Mouse (Mus musculus): ENCODE measurements at regions not wholly inside any gene's neighbourhood (a gene's known extent, or its start where the extent isn't known, plus 50 kb on each side); places are given as distances from the start of the nearest gene placed in this dataset.
A peak's percentile ranks its signal among the peaks of the same experiment; 100 is the strongest.

DNA sequence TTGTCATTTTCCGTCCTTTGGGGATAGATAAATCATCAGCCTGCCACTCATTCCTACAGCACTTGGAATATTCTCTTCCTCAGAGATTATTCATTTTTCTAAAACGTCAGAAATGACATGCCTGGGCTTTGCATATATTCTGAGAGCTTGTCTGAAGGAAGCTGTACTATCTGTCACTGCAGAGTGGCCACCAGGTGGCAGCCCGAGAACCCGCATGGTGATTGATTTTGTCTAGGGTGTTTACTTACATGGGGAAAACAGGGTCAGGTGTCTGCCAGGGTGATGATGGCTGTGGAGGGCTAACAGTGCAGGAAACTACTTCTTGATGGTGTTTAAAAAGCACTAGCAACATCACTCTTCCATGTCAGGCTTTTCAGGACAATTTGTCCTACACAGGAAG lies 80.7 kb upstream of the 4933412E24Rik start:
- Histone ChIP-seq H3K9ac (no peak overlapping the region), H3K4me3 (no peak overlapping the region), H3K9me3 (replicated peaks) (no peaks in the 10 kb centered on the region), H3K36me3 (ENCODE audit: poor library complexity, severe bottlenecking) (no peaks in the 10 kb centered on the region), H3K4me2 (no peak overlapping the region), H3K4me1 (no peaks in the 10 kb centered on the region), H3K27me3 (no peaks in the 10 kb centered on the region), H3K27ac (no peak overlapping the region)
- WGBS: 13% methylated on average over 4 of the region's 4 CpGs
- ATAC-seq: peak; percentile 91

DNA sequence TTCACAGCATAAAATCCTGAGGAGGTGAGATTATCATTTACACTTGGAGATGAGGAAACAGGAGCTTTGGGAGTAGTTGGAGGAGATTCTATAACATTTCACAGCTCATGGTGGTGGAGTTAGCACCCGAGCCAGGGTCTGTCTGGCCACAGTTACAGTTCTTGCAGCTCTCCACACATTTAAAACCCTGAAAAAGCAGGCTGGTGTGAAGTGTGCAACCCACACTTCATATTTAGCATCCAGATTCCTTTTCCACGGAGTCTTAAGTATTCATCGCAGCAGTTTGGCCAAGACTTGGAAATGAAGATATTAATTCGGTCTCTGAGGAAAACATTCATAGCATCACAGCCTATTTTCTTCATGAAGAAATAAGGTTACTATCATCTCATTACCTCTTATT lies 79.7 kb upstream of the 4933412E24Rik start:
- H3K27ac ChIP-seq: no peak overlapping the region
- no peak for ATAC-seq
- WGBS: 91% methylated on average over 4 of the region's 4 CpGs

DNA sequence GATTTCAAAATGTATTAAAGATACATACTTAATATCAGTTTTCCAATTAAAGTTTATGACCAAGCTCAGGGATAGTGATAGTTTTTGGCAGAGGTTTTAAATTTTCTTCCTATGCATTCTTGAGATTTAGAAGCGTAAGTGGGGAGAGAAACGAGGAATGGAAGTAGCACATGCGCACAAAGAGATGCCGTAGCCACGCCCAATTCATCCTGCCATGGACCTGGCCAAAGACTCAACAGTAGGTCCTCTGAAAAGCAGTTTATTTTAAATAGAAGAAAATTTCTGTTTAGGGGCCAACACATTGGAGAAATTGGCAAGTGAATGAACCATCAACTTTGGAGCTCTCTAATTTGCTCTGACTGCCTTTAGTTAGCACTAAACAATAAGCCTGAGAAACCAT lies 73.5 kb upstream of the 4933412E24Rik start:
- 79% methylated on average over 5 of the region's 5 CpGs for WGBS
- H3K27me3 ChIP-seq: no peaks in the 10 kb centered on the region
- H3K27ac ChIP-seq: no peak overlapping the region
- no peaks in the 10 kb centered on the region for H3K4me1 ChIP-seq
- no peak overlapping the region for H3K9ac ChIP-seq
- H3K4me3 ChIP-seq: no peak overlapping the region
- peak; percentile 19; the same call in 1 of the 2 replicates for ATAC-seq
- no peaks in the 10 kb centered on the region for H3K36me3 ChIP-seq (ENCODE audit: poor library complexity, severe bottlenecking)
- H3K4me2 ChIP-seq: no peak overlapping the region
- H3K9me3 ChIP-seq (replicated peaks): no peaks in the 10 kb centered on the region

More for the DNA sequence above, 79.7 kb upstream of the 4933412E24Rik start:
- H3K4me2 ChIP-seq: no peak overlapping the region
- H3K27me3 ChIP-seq: no peaks in the 10 kb centered on the region
- no peaks in the 10 kb centered on the region for H3K9me3 ChIP-seq (replicated peaks)
- no peaks in the 10 kb centered on the region for H3K36me3 ChIP-seq (ENCODE audit: poor library complexity, severe bottlenecking)
- H3K9ac ChIP-seq: no peak overlapping the region
- H3K4me1 ChIP-seq: no peaks in the 10 kb centered on the region
- H3K4me3 ChIP-seq: no peak overlapping the region

DNA sequence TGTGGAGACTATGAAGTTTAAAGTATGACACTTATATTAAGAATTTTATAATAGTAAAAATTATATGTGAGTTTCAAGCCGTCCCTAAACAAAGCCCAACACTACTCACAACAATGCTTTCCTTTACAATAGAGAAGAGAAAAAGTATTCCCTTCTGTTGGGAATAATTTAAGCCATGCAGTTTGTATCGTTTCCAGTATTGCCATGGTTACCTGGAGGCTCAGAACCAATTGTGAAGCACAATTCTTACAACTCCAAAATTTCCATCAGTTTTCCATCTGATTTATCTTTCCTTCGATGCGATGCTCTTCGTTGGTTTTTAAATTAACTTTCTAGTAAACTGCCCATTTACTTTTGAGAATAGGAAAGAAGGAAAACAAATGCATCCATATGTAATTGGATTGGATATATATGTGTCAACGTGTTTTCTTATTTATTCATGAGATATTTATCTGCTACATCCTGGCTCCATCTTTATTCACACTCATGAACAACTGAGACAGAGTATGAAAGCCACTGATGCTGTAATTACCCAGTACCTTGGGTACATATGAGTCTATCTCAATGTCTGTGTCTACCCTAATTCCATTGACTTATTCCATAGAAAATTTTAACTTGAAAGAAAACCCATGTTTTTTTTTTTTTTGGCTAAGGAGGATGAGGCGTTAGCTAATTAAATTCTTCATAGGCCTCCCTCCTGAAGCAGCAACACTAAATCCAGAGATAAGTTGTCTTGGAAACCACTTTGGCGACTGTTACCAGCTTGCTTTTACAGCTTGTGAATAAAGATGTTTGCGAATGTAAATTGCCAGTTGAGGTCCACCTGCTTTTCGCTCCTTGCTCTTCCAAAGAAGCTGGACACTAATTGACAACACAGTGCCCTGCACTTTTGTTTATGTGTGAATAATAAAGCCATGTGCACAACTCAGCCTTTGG lies 72.8 kb upstream of the 4933412E24Rik start:
- Histone ChIP-seq H3K4me1 (no peaks in the 10 kb centered on the region), H3K36me3 (ENCODE audit: poor library complexity, severe bottlenecking) (no peaks in the 10 kb centered on the region), H3K27ac (no peak overlapping the region), H3K9me3 (replicated peaks) (no peaks in the 10 kb centered on the region), H3K4me3 (no peak overlapping the region), H3K9ac (no peak overlapping the region), H3K4me2 (no peak overlapping the region), H3K27me3 (no peaks in the 10 kb centered on the region)
- 61% methylated on average over 10 of the region's 10 CpGs for WGBS
- ATAC-seq: peak; percentile 59

Measured in forebrain, embryonic 13.5 days (tissue).